Mouse (Mus musculus) embryonic facial prominence, embryonic 10.5 days (tissue): ENCODE measurements at regions not wholly inside any gene's neighbourhood (a gene's known extent, or its start where the extent isn't known, plus 50 kb on each side); places are given as distances from the start of the nearest gene placed in this dataset.
A peak's percentile ranks its signal among the peaks of the same experiment; 100 is the strongest.

Source experiments
- DNase-seq: peaks from one replicate; pipeline ENCODE4 v3.0.0-alpha.2; 2017; ENCODE audit warnings: low spot score
- H3K27ac ChIP-seq: fragments of 300-500 bp; sonication (generic); replicated peaks from 2 replicates; pipeline ENCODE4 v1.5.1; 2016; ENCODE audit warnings: mild to moderate bottlenecking
- H3K27me3 ChIP-seq: fragments of 300-500 bp; sonication (generic); replicated peaks from 2 replicates; pipeline ENCODE4 v1.6.1; 2016; ENCODE audit warnings: low read depth, mild to moderate bottlenecking; ENCODE audit not compliant: poor library complexity, severe bottlenecking
- H3K36me3 ChIP-seq: fragments of 300-500 bp; sonication (generic); replicated peaks from 2 replicates; pipeline ENCODE4 v1.6.1; 2016; ENCODE audit warnings: mild to moderate bottlenecking, moderate library complexity
- H3K4me1 ChIP-seq: fragments of 300-500 bp; sonication (generic); 2 replicates; pipeline ENCODE4 v1.6.1; 2016
- H3K4me3 ChIP-seq: fragments of 300-500 bp; sonication (generic); 2 replicates; pipeline ENCODE4 v1.5.1; 2016; ENCODE audit warnings: mild to moderate bottlenecking, moderate library complexity
- H3K9me3 ChIP-seq: fragments of 300-500 bp; sonication (generic); 2 replicates; pipeline ENCODE4 v1.6.1; 2016; ENCODE audit warnings: mild to moderate bottlenecking
- WGBS: fragments of 180-500 bp; shearing (Covaris S2); methylation state at CpG from one replicate; pipeline ENCODE4 v1.1.7; 2016; 5-methylcytosine and 5-hydroxymethylcytosine counted together

DNA sequence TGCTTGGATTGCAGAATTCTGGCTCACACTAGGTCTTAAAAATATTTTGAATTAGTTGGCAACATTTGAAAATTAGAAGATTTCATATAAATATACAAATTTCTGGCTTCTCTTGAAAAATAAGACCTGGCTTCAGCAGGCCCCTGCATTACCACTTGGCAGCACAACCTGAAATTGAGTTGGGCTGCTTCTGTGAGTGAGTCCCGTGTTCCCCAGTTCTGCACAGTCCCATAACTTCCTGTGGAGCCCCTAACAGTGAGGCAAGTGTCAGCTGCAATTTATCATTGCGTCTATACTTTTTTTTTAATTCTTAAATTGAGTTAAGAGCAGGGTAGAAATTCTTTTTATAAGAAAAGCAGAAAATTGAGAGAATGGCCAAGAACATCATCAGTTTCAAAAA, 164.8 kb downstream of the En1 start:
- H3K27ac ChIP-seq = no peak overlapping the region
- H3K4me3 ChIP-seq = no peak overlapping the region
- no peaks in the 10 kb centered on the region for H3K36me3 ChIP-seq
- no peaks in the 10 kb centered on the region for H3K9me3 ChIP-seq
- peaks cover 6% of the 10 kb centered on the region for H3K4me1 ChIP-seq
- DNase-seq = no peak
- WGBS = 71% methylated on average over 2 of the region's 2 CpGs
- peaks cover 4% of the 10 kb centered on the region; the same call in 1 of the 2 replicates for H3K27me3 ChIP-seq

DNA sequence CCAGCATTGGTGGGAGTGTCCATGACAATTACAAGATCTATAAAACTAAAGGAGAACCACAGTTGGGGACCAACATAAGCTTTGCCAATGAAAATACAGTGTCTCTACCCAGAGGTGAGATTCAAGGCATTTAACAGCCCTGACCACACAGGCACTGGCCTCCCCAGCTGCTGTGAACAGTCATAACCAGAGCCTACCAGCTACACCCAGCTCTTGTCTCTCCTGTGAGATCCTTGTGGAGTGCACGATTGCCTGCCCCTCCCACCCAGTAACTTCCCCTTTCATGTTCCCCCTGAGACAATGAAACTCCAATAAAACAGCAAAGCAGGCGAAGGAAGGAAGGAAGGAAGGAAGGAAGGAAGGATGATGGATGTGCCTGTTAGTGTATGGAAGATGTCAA, 169.1 kb downstream of the En1 start:
- no peak overlapping the region for H3K4me3 ChIP-seq
- WGBS = 83% methylated on average over 2 of the region's 2 CpGs
- no peaks in the 10 kb centered on the region for H3K9me3 ChIP-seq
- DNase-seq = no peak
- peaks cover 5% of the 10 kb centered on the region for H3K4me1 ChIP-seq
- H3K27me3 ChIP-seq = no peaks in the 10 kb centered on the region
- H3K27ac ChIP-seq = no peak overlapping the region
- H3K36me3 ChIP-seq = no peaks in the 10 kb centered on the region

DNA sequence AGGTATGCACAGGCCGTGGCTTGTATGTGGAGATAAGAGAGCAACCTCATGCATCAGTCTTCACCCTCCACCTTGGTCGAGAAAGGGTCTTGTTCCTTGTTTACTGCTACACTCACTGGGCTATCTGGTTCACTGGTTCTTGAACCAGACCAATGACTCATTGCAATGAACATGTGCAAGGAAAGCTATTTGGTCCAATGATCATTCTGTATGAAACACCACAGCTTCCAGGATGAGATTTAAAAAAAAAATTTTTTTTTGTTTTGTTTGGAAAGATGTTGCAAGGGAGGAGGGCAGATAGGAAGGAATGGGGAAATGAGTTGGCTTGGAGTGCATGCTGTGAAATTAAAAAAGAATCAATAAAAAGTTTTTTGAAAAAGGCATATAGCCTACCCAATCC, 174.7 kb downstream of the En1 start:
- no peak for DNase-seq
- no peaks in the 10 kb centered on the region for H3K36me3 ChIP-seq
- H3K4me3 ChIP-seq = no peak overlapping the region
- no peaks in the 10 kb centered on the region for H3K27me3 ChIP-seq
- H3K9me3 ChIP-seq = no peaks in the 10 kb centered on the region
- WGBS = 88% methylated on average over 2 of the region's 2 CpGs
- H3K4me1 ChIP-seq = no peaks in the 10 kb centered on the region; the same call in 1 of the 2 replicates
- H3K27ac ChIP-seq = no peak overlapping the region

DNA sequence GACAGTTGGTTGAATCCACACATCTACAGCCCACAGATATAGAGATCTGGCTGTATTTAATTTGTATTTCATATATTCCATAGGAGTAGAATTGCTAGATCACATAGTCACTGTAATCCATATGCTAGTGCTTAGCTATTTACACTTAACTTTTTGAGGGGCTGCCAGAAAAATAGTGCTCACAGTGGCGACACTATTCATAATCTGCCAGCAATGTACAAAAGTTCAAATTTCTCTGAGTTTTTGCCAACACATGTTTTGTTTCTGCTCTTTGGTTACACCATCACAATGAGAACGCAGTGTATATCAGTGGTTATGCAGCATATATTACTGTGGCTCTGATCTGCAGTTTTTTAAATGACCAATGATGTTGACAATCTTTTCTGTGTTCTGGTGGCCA, 175.2 kb downstream of the En1 start:
- Histone ChIP-seq H3K4me1 (no peaks in the 10 kb centered on the region; the same call in 1 of the 2 replicates), H3K27ac (no peak overlapping the region), H3K4me3 (no peak overlapping the region), H3K9me3 (no peaks in the 10 kb centered on the region), H3K27me3 (no peaks in the 10 kb centered on the region), H3K36me3 (no peaks in the 10 kb centered on the region)
- no peak for DNase-seq
- WGBS = 94% methylated on average over 2 of the region's 2 CpGs

DNA sequence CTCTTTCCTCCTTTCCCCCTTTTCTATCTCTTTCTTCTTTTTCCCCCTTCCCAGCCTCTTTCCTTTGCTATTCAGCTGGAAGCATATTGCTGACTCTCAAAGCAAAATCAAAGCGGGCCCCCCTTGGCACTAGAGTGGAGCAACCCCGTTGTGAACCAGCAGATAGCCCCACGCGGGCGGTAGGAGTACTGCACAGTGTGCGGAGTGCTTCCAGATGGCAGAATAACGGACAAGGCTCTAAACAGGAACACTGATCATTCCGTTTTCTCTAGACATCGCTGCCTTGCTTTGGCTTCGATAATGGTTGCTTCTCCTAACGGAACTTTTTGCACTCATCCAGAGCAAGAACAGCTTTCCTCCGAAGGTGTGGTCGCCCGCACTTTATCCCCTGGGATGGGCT, 193.0 kb downstream of the En1 start:
- peak; percentile 49 for DNase-seq
- no peak overlapping the region for H3K27ac ChIP-seq
- 68% methylated on average over 14 of the region's 14 CpGs for WGBS

DNA sequence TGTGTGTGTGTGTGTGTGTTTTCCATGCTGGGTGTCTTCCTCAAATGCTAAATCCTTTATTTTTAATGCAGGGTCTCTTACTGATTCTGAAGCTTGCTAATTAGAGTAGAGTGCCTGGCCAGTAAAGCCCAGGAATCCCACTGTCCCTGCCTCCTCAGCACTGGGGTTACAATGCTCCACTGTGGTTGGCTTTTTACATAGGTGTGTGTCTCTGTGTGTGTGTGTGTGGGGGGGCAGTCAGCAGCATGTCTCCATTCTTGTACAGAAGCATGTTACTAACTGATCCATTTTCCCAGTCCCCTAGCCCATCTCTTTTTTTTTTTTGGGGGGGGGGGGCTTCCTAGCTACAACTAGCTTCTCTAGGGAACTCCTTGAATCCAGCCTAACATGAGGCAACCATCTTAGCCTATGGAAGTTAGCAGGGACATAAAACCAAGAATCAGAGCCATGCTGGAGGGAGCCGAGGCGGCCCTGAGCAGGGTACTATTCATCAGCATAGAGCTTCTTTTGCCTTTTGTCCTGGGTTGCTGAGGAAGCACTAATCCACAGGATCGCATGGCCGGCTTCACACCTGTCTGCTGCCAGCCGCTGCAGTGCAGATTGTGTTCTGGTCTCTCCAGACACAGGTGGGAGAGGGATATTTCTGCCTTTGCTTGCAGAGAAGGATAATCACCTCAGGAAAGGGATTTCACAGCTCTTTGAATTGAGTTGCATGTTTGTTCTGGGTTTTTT, 199.2 kb downstream of the En1 start:
- Histone ChIP-seq H3K36me3 (no peaks in the 10 kb centered on the region), H3K9me3 (no peaks in the 10 kb centered on the region), H3K27ac (no peak overlapping the region), H3K4me3 (no peak overlapping the region), H3K4me1 (peaks cover 8% of the 10 kb centered on the region; the same call in 1 of the 2 replicates), H3K27me3 (no peaks in the 10 kb centered on the region)
- DNase-seq = no peak
- WGBS = 35% methylated on average over 5 of the region's 5 CpGs

More for the DNA sequence above, 193.0 kb downstream of the En1 start:
- H3K27me3 ChIP-seq = no peaks in the 10 kb centered on the region
- H3K4me1 ChIP-seq = no peaks in the 10 kb centered on the region
- no peaks in the 10 kb centered on the region for H3K9me3 ChIP-seq
- H3K36me3 ChIP-seq = no peaks in the 10 kb centered on the region
- H3K4me3 ChIP-seq = no peak overlapping the region

DNA sequence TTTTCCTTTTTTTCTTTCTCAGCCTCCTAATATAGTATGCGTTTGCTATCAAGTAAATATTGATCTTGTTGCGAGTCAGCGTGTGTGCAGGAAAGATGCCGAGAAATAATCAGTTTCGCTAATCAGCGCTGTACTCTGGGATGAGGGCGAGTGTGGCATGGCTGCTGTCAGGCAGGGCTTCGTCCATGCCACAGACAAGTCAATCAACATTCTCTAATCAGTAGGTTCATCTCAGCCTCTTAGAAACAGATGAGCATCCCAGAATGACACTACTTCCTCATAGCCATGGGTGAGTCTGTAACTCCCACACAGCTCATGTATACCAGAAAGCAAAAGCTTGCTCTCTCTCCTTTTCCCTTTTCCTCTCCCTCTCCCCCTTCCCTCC, 199.8 kb downstream of the En1 start:
- WGBS = 77% methylated on average over 8 of the region's 8 CpGs
- H3K9me3 ChIP-seq = no peaks in the 10 kb centered on the region
- no peaks in the 10 kb centered on the region for H3K36me3 ChIP-seq
- no peaks in the 10 kb centered on the region for H3K27me3 ChIP-seq
- DNase-seq = no peak
- H3K4me3 ChIP-seq = no peak overlapping the region
- no peak overlapping the region for H3K27ac ChIP-seq
- H3K4me1 ChIP-seq = peaks cover 8% of the 10 kb centered on the region; the same call in 1 of the 2 replicates

DNA sequence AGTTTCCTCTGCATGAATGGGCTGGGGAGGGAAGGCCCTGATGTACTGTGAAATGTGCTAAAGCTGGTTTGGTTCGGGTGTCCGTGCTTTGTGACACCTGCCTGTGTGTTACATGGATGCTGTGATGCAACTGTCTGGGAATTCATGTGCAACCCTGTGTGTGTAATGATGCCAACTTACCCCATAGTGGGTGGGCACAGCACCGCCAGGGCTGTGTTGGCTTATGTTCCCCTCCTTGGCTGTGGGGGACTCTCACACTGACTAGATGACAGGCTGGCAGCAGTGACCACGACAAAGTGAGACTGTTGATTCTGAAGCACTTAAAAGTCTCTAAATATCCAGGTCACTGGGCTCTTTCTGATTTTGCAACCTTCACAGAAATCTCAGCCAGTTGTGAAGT, 212.2 kb downstream of the En1 start:
- Histone ChIP-seq H3K4me1 (no peaks in the 10 kb centered on the region), H3K9me3 (no peaks in the 10 kb centered on the region), H3K36me3 (no peaks in the 10 kb centered on the region), H3K27me3 (no peaks in the 10 kb centered on the region), H3K27ac (no peak overlapping the region), H3K4me3 (no peak overlapping the region)
- DNase-seq = no peak
- WGBS = 85% methylated on average over 4 of the region's 4 CpGs

DNA sequence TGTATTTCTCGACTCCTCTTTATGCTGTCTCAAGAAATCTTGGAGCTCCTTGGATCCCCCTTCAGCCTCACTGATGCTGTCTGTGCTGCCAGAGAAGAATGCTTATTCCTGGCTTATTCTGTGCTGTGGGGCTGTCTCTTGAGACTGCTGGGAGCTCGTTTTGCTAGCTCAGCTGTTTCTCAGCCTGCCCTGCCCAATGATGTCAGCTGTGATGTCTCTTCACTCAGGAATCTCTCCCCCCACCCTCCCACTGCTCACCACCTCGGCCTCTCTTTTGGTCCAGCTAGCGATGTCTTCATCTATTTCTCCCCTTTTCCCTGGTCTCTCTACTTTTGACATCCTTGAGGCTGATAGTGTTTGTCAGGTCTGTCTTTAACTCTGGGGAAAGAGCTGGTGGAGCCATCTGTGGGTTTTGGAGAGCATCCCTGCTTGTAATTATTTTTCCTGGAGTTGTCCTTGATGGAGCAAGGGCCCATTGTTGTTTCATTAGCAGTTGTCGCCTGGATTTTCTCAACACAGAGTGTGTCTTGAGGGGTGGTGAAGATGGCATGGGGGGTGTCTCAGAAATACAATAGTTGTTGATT, 214.1 kb downstream of the En1 start:
- no peaks in the 10 kb centered on the region for H3K27me3 ChIP-seq
- H3K9me3 ChIP-seq = no peaks in the 10 kb centered on the region
- no peak for DNase-seq
- no peaks in the 10 kb centered on the region for H3K4me1 ChIP-seq
- no peak overlapping the region for H3K4me3 ChIP-seq
- H3K36me3 ChIP-seq = no peaks in the 10 kb centered on the region
- H3K27ac ChIP-seq = no peak overlapping the region
- WGBS = 68% methylated on average over 5 of the region's 5 CpGs

DNA sequence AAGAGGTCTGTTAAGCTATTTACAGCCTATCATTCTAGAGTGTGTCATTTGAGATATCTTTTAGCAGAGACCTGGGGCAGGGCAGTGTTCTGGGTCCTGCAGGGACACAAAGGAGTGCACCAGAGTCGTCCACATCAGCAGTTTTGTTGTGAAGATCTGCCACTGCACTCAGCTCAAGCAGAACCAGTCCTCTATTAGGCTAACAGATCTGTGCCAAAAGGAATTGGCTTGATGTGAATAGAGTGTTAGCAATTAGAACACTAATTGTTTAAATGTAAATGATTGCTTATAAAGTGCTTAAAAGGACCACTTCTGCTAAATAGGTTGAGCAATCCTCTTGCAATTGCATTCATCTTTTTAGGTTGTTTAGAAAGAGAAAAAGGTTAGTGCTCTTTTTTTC, 215.3 kb downstream of the En1 start:
- Histone ChIP-seq H3K36me3 (no peaks in the 10 kb centered on the region), H3K4me1 (no peaks in the 10 kb centered on the region), H3K27me3 (no peaks in the 10 kb centered on the region), H3K27ac (no peak overlapping the region), H3K4me3 (no peak overlapping the region), H3K9me3 (no peaks in the 10 kb centered on the region)
- no peak for DNase-seq
- WGBS = 26% methylated on average over 1 of the region's 1 CpGs

DNA sequence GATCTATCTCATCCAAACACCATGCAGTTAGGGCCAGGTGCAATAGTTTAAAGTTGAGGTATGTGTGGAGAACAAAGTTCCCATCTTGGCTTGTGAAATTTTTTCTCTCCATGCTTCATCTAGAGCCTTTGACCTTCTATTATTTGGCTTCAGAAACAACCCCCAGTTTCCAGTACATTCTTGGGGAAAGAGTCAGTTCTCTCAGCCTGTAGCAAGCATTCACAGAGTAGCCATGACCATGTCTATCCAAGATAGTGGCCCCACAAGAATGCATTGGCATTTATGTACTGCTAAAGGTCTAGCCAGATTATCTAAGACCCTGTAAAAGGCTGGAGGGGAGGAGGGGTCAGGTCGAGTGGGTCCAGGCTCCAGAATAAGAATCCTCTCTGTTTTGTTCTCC, 229.8 kb downstream of the En1 start:
- H3K9me3 ChIP-seq = no peaks in the 10 kb centered on the region
- WGBS = 58% methylated on average over 1 of the region's 1 CpGs
- no peak for DNase-seq
- H3K4me3 ChIP-seq = no peak overlapping the region
- no peaks in the 10 kb centered on the region for H3K4me1 ChIP-seq
- no peak overlapping the region for H3K27ac ChIP-seq
- no peaks in the 10 kb centered on the region for H3K27me3 ChIP-seq
- H3K36me3 ChIP-seq = no peaks in the 10 kb centered on the region

DNA sequence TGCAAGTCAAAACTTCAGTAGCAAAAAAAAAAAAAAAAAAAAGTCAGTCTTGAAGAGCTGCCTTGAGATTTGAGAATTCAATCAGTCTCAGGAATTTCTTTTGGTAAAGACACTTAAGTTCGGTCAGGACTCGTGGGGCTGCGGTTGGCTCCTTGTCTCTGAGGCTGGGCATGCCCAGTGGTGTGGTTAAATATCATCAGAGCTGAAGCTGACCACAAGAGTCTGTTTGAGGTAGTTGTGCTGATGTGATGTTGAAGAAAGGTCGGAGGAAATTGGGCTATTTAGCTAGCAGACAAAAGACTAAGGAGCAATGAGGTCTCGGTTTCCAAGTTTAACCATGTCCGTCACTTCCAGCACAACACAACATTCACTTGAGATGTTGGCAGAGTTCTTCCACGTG, 240.4 kb downstream of the En1 start:
- WGBS = 66% methylated on average over 7 of the region's 7 CpGs
- H3K36me3 ChIP-seq = no peaks in the 10 kb centered on the region
- no peak overlapping the region for H3K27ac ChIP-seq
- no peaks in the 10 kb centered on the region for H3K27me3 ChIP-seq
- H3K9me3 ChIP-seq = no peaks in the 10 kb centered on the region
- H3K4me1 ChIP-seq = 0 out of 2 replicates have a peak, but pooled peaks cover 11% of the 10 kb centered on the region
- DNase-seq = no peak
- H3K4me3 ChIP-seq = no peak overlapping the region

DNA sequence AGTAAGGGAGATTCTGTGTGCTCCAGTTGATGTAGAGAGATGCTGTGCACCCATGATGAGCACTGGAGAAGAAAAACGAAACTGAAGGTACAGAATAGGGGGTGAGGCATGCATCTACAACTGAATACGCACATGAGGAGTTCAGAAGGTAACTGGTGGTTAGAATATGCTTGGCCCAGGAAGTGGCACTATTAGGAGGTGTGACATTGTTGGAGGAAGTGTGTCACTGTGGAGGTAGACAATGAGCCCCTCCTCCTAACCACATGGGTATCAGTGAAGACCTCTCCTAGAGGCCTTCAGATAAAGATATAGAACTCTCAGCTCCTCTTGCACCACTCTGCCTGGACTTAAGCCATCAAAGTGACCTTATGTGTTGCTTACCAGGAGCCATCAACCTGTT, 243.9 kb downstream of the En1 start:
- Histone ChIP-seq H3K27ac (no peak overlapping the region), H3K4me3 (no peak overlapping the region), H3K9me3 (no peaks in the 10 kb centered on the region), H3K36me3 (no peaks in the 10 kb centered on the region), H3K4me1 (0 out of 2 replicates have a peak, but pooled peaks cover 11% of the 10 kb centered on the region), H3K27me3 (no peaks in the 10 kb centered on the region)
- 73% methylated on average over 2 of the region's 2 CpGs for WGBS
- no peak for DNase-seq
